Mouse (Mus musculus): ENCODE data around the gene Fgfr2. TPM values are rescaled to one million over a fixed set of nuclear protein-coding genes. Genes with fewer than 3 reads are reported as not detected.
A peak's percentile ranks its signal among the peaks of the same experiment; 100 is the strongest.

Fgfr2 gene
- polyA plus RNA-seq, 1 experiment from 2014 or later: 93.6 TPM

- ATAC-seq (replicated peaks; ENCODE audit: low FRiP score) (no peak), DNase-seq (ENCODE audit: low spot score) (no peak)
- H3K9ac ChIP-seq (ENCODE audit: low read length): no peak overlapping the region
- H3K27ac ChIP-seq (ENCODE audit: low read depth, low read length): no peak overlapping the region
- 90% methylated on average over 14 of the region's 14 CpGs for WGBS
- no peaks in the 10 kb centered on the region; the same call in 1 of the 2 replicates for H3K4me1 ChIP-seq (replicated peaks; ENCODE audit: control insufficient read depth, insufficient read depth, low read length)
- H3K27me3 ChIP-seq (ENCODE audit: control insufficient read depth, insufficient read depth, low read length): no peaks in the 10 kb centered on the region
- no peaks in the 10 kb centered on the region for H3K9me3 ChIP-seq (ENCODE audit: control insufficient read depth, low read length)
- H3K36me3 ChIP-seq (ENCODE audit: control insufficient read depth, insufficient read depth, low read length): no peaks in the 10 kb centered on the region
- H3K4me2 ChIP-seq (ENCODE audit: low read depth, low read length, severe bottlenecking): no peak overlapping the region
- H3K4me3 ChIP-seq (ENCODE audit: low read depth, low read length): no peak overlapping the region
Measured at GRCm38 (mm10) chr7:130520812-130521422, 2602.2 kb downstream of the Fgfr2 start.

GRCm38 (mm10) chr7:130520049-130520425 lies 2603.1 kb downstream of the Fgfr2 start, which contains the start of gene Ate1:
Gene Ate1 (minus strand): TSS chr7:130520369.
- 20% methylated on average over 20 of the region's 20 CpGs for WGBS
- Histone ChIP-seq H3K27me3 (ENCODE audit: control insufficient read depth, insufficient read depth, low read length) (no peaks in the 10 kb centered on the region), H3K9me3 (ENCODE audit: control insufficient read depth, low read length) (no peaks in the 10 kb centered on the region), H3K4me3 (ENCODE audit: low read depth, low read length) (peak within 1 kb of the TSS; percentile 82), H3K27ac (ENCODE audit: low read depth, low read length) (peak within 1 kb of the TSS; percentile 92), H3K9ac (ENCODE audit: low read length) (peak within 1 kb of the TSS; percentile 90), H3K4me2 (ENCODE audit: low read depth, low read length, severe bottlenecking) (peak within 1 kb of the TSS; percentile 78), H3K36me3 (ENCODE audit: control insufficient read depth, insufficient read depth, low read length) (no peaks in the 10 kb centered on the region), H3K4me1 (replicated peaks; ENCODE audit: control insufficient read depth, insufficient read depth, low read length) (no peaks in the 10 kb centered on the region; the same call in 1 of the 2 replicates)
- no peak for DNase-seq (ENCODE audit: low spot score)
- no peak for ATAC-seq (replicated peaks; ENCODE audit: low FRiP score)

- Histone ChIP-seq H3K9ac (ENCODE audit: low read length) (peak overlapping the region; percentile 90), H3K4me3 (ENCODE audit: low read depth, low read length) (peak overlapping the region; percentile 82), H3K27ac (ENCODE audit: low read depth, low read length) (peak overlapping the region; percentile 92), H3K36me3 (ENCODE audit: control insufficient read depth, insufficient read depth, low read length) (no peaks in the 10 kb centered on the region; the same call in 1 of the 2 replicates), H3K9me3 (ENCODE audit: control insufficient read depth, low read length) (no peaks in the 10 kb centered on the region), H3K27me3 (ENCODE audit: control insufficient read depth, insufficient read depth, low read length) (no peaks in the 10 kb centered on the region), H3K4me1 (replicated peaks; ENCODE audit: control insufficient read depth, insufficient read depth, low read length) (no peaks in the 10 kb centered on the region; the same call in 1 of the 2 replicates), H3K4me2 (ENCODE audit: low read depth, low read length, severe bottlenecking) (peak overlapping the region; percentile 78)
- WGBS: under 1% methylated on average over 88 of the region's 90 CpGs
- peak; percentile 97 for ATAC-seq (replicated peaks; ENCODE audit: low FRiP score)
- DNase-seq (ENCODE audit: low spot score): peak; percentile 98
Measured at GRCm38 (mm10) chr7:130519096-130520048, 2603.8 kb downstream of the Fgfr2 start.

DNA sequence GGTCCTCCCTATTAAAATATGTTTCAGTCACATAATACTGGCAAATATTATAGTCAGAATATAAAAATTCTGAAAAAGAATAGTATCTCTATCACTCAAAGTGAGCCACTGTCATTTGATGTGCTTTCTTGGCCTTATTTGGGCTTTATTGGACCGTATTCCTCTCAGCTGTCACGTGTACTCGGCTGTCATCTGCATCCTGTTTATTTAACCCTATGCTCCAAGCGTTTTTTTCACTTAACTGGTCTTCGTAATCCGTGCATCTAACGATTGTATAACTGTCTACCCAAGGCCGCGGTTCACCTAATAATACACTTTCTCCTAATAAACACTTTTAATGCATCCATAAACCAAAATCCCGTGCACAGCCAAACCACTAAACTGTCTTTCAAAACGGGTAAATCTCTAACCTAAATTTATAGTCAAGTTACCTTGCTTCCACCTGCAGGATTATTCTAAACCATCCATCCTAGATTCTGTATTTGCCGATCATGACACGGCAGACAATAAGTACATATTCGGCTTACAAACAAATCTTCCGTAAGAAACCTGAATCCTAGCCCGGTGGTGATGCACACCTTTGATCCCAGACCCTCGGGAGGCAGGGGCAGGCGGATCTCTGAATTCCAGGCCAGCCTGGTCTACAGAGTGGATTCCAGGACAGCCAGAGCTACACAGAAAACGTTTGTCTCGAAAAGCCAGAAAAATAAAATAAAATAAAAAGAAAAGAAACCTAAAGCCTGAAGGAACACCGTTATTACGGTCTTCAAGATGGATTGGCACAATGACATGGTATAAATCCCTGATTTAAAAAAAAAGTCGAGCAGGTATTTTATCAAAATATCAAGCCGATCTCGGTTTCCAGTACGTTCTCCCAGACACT lies 2604.7 kb downstream of the Fgfr2 start:
- Histone ChIP-seq H3K27ac (ENCODE audit: low read depth, low read length) (peak overlapping the region; percentile 78), H3K9me3 (ENCODE audit: control insufficient read depth, low read length) (no peaks in the 10 kb centered on the region), H3K4me3 (ENCODE audit: low read depth, low read length) (peak overlapping the region; percentile 82), H3K36me3 (ENCODE audit: control insufficient read depth, insufficient read depth, low read length) (no peaks in the 10 kb centered on the region; the same call in 1 of the 2 replicates), H3K27me3 (ENCODE audit: control insufficient read depth, insufficient read depth, low read length) (no peaks in the 10 kb centered on the region), H3K9ac (ENCODE audit: low read length) (peak overlapping the region; percentile 90), H3K4me1 (replicated peaks; ENCODE audit: control insufficient read depth, insufficient read depth, low read length) (no peaks in the 10 kb centered on the region; the same call in 1 of the 2 replicates), H3K4me2 (ENCODE audit: low read depth, low read length, severe bottlenecking) (peak overlapping the region; percentile 78)
- WGBS: 54% methylated on average over 26 of the region's 26 CpGs
- ATAC-seq (replicated peaks; ENCODE audit: low FRiP score) (no peak), DNase-seq (ENCODE audit: low spot score) (no peak)

DNA sequence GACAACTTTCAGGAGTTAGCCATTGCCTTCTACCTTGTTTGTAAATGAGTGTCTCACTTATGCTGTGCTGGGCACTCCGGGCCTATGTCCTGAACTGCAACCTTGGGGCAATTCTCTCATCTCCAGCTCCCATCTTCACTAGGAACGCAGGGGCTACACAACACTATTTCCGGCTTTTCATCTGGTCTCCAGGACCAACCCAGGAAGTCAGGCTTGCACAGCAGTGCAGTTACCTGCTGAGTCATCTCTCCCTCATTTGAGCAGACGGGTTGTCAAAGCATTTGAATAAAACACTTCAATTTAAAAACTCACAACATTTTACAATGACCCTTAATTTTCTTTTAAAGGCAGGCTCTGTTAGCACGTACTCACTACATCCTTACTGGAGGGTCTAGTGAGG lies 2612.9 kb downstream of the Fgfr2 start:
- Histone ChIP-seq H3K36me3 (ENCODE audit: control insufficient read depth, insufficient read depth, low read length) (peaks cover 2% of the 10 kb centered on the region; the same call in 1 of the 2 replicates), H3K4me3 (ENCODE audit: low read depth, low read length) (no peak overlapping the region), H3K9me3 (ENCODE audit: control insufficient read depth, low read length) (no peaks in the 10 kb centered on the region), H3K4me2 (ENCODE audit: low read depth, low read length, severe bottlenecking) (no peak overlapping the region), H3K9ac (ENCODE audit: low read length) (no peak overlapping the region), H3K27ac (ENCODE audit: low read depth, low read length) (no peak overlapping the region), H3K4me1 (replicated peaks; ENCODE audit: control insufficient read depth, insufficient read depth, low read length) (no peaks in the 10 kb centered on the region), H3K27me3 (ENCODE audit: control insufficient read depth, insufficient read depth, low read length) (no peaks in the 10 kb centered on the region)
- DNase-seq (ENCODE audit: low spot score) (no peak), ATAC-seq (replicated peaks; ENCODE audit: low FRiP score) (no peak)
- WGBS: 91% methylated on average over 5 of the region's 5 CpGs

DNA sequence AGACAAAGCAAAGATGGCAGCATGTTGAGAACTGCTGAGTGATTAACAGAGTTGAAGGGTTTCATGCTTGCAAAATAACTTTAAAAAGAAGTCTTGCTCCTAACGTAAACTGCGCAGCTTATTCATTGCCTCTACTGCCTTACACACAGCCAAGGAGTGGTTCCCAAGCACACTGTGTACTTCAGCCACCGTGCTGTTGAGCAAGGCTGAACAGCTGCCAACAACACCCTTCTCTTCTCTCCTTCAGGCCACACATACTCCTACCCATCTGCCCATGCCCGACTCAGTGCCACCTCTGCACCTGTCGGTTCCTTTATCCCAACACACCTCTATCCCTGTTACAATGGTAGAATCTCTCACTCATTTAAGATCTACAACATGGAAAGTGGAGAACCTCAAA lies 2620.1 kb downstream of the Fgfr2 start:
- Histone ChIP-seq H3K36me3 (ENCODE audit: control insufficient read depth, insufficient read depth, low read length) (no peaks in the 10 kb centered on the region; the same call in 1 of the 2 replicates), H3K4me3 (ENCODE audit: low read depth, low read length) (no peak overlapping the region), H3K9me3 (ENCODE audit: control insufficient read depth, low read length) (no peaks in the 10 kb centered on the region), H3K27ac (ENCODE audit: low read depth, low read length) (no peak overlapping the region), H3K4me1 (replicated peaks; ENCODE audit: control insufficient read depth, insufficient read depth, low read length) (no peaks in the 10 kb centered on the region), H3K9ac (ENCODE audit: low read length) (no peak overlapping the region), H3K27me3 (ENCODE audit: control insufficient read depth, insufficient read depth, low read length) (no peaks in the 10 kb centered on the region), H3K4me2 (ENCODE audit: low read depth, low read length, severe bottlenecking) (no peak overlapping the region)
- WGBS: 95% methylated on average over 5 of the region's 5 CpGs
- no peak for ATAC-seq (replicated peaks; ENCODE audit: low FRiP score)
- DNase-seq (ENCODE audit: low spot score): no peak

DNA sequence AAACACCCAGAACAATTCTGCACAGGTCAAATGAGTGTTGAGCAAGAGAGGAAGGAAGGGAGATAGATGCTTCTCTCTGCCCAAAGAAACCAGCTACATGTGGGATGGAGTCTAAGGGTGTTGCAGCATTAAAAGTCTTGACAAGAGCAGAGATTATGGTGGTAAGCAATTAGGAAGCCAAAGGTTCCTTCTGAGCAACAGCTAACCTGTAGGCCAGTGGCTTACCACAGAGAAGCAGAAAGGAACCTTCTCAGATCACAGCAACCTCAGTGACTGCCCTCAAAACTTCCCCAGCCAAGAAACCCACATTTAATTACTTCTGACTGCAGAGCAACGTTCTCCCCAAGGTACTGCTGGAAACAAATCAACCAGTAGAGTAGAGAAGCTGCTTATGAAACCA lies 2621.7 kb downstream of the Fgfr2 start:
- Histone ChIP-seq H3K4me2 (ENCODE audit: low read depth, low read length, severe bottlenecking) (no peak overlapping the region), H3K4me3 (ENCODE audit: low read depth, low read length) (no peak overlapping the region), H3K36me3 (ENCODE audit: control insufficient read depth, insufficient read depth, low read length) (no peaks in the 10 kb centered on the region; the same call in 1 of the 2 replicates), H3K27me3 (ENCODE audit: control insufficient read depth, insufficient read depth, low read length) (no peaks in the 10 kb centered on the region), H3K27ac (ENCODE audit: low read depth, low read length) (no peak overlapping the region), H3K4me1 (replicated peaks; ENCODE audit: control insufficient read depth, insufficient read depth, low read length) (no peaks in the 10 kb centered on the region), H3K9ac (ENCODE audit: low read length) (no peak overlapping the region), H3K9me3 (ENCODE audit: control insufficient read depth, low read length) (no peaks in the 10 kb centered on the region)
- ATAC-seq (replicated peaks; ENCODE audit: low FRiP score): no peak
- DNase-seq (ENCODE audit: low spot score): no peak
- 87% methylated on average over 1 of the region's 1 CpGs for WGBS

- Histone ChIP-seq H3K36me3 (ENCODE audit: control insufficient read depth, insufficient read depth, low read length) (no peaks in the 10 kb centered on the region), H3K9me3 (ENCODE audit: control insufficient read depth, low read length) (no peaks in the 10 kb centered on the region), H3K4me1 (replicated peaks; ENCODE audit: control insufficient read depth, insufficient read depth, low read length) (no peaks in the 10 kb centered on the region), H3K4me2 (ENCODE audit: low read depth, low read length, severe bottlenecking) (no peak overlapping the region), H3K27me3 (ENCODE audit: control insufficient read depth, insufficient read depth, low read length) (no peaks in the 10 kb centered on the region), H3K9ac (ENCODE audit: low read length) (no peak overlapping the region), H3K4me3 (ENCODE audit: low read depth, low read length) (no peak overlapping the region), H3K27ac (ENCODE audit: low read depth, low read length) (no peak overlapping the region)
- WGBS: 89% methylated on average over 3 of the region's 3 CpGs
- DNase-seq (ENCODE audit: low spot score): no peak
- ATAC-seq (replicated peaks; ENCODE audit: low FRiP score): no peak
Measured at GRCm38 (mm10) chr7:130493346-130493745, 2629.8 kb downstream of the Fgfr2 start.
